Mouse (Mus musculus) midbrain, embryonic 15.5 days (tissue): ENCODE data around the gene Dclk1. TPM values are rescaled to one million over a fixed set of nuclear protein-coding genes. Genes with fewer than 3 reads are reported as not detected.

ENCODE experiments used
- ATAC-seq: fragments of 200-750 bp; cut with Nextera tagmentation; replicated peaks from 2 replicates; pipeline ENCODE4 v1.8.0; 2017; ENCODE audit warnings: moderate TSS enrichment
- H3K27ac ChIP-seq: fragments of 300-500 bp; sonication (generic); 2 replicates; pipeline ENCODE4 v1.5.1; 2015; ENCODE audit warnings: mild to moderate bottlenecking, inconsistent platforms
- H3K27me3 ChIP-seq: fragments of 300-500 bp; sonication (generic); replicated peaks from 2 replicates; pipeline ENCODE4 v1.6.1; 2015; ENCODE audit warnings: inconsistent platforms
- H3K36me3 ChIP-seq: fragments of 300-500 bp; sonication (generic); replicated peaks from 2 replicates; pipeline ENCODE4 v1.6.1; 2015; ENCODE audit warnings: inconsistent platforms
- H3K4me1 ChIP-seq: fragments of 300-500 bp; sonication (generic); 2 replicates; pipeline ENCODE4 v1.6.1; 2015; ENCODE audit warnings: inconsistent platforms
- H3K4me2 ChIP-seq: fragments of 300-500 bp; sonication (generic); 2 replicates; pipeline ENCODE4 v1.6.1; 2015; ENCODE audit warnings: inconsistent platforms, mild to moderate bottlenecking, moderate library complexity
- H3K4me3 ChIP-seq: fragments of 300-500 bp; sonication (generic); 2 replicates; pipeline ENCODE4 v1.5.1; 2015; ENCODE audit warnings: mild to moderate bottlenecking, inconsistent platforms
- H3K9ac ChIP-seq: fragments of 300-500 bp; sonication (generic); 2 replicates; pipeline ENCODE4 v1.6.1; 2015; ENCODE audit warnings: mild to moderate bottlenecking, inconsistent platforms
- H3K9me3 ChIP-seq: fragments of 300-500 bp; sonication (generic); 2 replicates; pipeline ENCODE4 v1.6.1; 2016; ENCODE audit warnings: inconsistent platforms
- WGBS: fragments of 180-500 bp; shearing (Covaris S2); methylation state at CpG from one replicate; pipeline ENCODE4 v1.1.7; 2015; ENCODE audit warnings: mixed read lengths; 5-methylcytosine and 5-hydroxymethylcytosine counted together
- polyA plus RNA-seq: library from polyadenylated mRNA; unstranded; fragments of >200 nt; fragmentation: Nextera tagmentation; extraction: Ambion mirVana; gene quantifications from 2 replicates; pipeline ENCODE4 v1.2.1, GENCODE M21; 2015

The Dclk1 gene
- polyA plus RNA-seq, 1 experiment from 2014 or later = 336 TPM

DNA sequence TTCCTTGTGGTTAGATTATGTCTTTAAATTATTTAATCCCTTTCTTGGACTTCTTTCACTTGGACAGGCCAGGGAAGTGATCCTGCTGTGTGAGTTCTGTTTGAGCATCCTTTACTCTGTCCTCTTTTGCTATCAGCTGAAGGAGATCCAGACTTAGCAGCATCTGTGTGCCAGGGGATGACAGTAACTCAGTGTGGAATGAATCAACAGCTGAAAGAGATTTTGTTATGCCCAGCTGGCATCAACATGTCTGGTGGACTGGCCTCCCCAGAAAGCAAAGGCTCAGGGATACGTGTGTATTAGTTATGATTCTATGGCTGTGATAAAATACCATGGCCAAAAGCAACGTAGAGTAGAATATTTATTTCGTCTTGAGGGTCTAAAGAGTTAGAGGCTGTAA lies 28.2 kb downstream of the Dclk1 start:
- no peak overlapping the region for H3K9ac ChIP-seq
- 81% methylated on average over 3 of the region's 3 CpGs for WGBS
- H3K36me3 ChIP-seq = no peaks in the 10 kb centered on the region
- H3K27ac ChIP-seq = no peak overlapping the region
- H3K4me2 ChIP-seq = no peak overlapping the region
- ATAC-seq = no peak
- no peak overlapping the region for H3K4me3 ChIP-seq
- H3K27me3 ChIP-seq = no peaks in the 10 kb centered on the region
- H3K4me1 ChIP-seq = peaks cover 12% of the 10 kb centered on the region
- no peaks in the 10 kb centered on the region for H3K9me3 ChIP-seq

DNA sequence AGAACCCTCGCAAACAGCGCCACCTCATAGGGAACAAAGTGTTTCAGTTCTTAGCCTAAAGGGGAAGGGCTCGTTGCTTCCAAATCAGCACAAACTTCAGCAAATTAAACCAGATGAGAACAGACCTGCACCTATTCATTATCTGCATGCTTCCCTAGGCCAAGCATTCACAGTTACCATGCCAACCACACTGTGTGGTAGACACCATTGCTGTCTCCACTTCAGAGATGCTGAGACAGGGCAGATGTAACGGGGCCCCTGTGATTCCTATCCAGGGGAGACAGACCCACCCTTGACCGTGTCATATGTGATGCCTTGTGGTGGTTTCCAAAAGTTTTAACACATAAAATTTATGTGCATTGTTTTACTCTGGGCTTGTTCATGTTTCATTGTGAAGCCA lies 28.8 kb downstream of the Dclk1 start:
- Histone ChIP-seq H3K9me3 (no peaks in the 10 kb centered on the region), H3K4me3 (no peak overlapping the region), H3K27ac (no peak overlapping the region), H3K4me1 (peaks cover 12% of the 10 kb centered on the region), H3K9ac (no peak overlapping the region), H3K27me3 (no peaks in the 10 kb centered on the region), H3K4me2 (no peak overlapping the region), H3K36me3 (no peaks in the 10 kb centered on the region)
- 42% methylated on average over 5 of the region's 5 CpGs for WGBS
- peak; percentile 63; the same call in 1 of the 2 replicates for ATAC-seq

DNA sequence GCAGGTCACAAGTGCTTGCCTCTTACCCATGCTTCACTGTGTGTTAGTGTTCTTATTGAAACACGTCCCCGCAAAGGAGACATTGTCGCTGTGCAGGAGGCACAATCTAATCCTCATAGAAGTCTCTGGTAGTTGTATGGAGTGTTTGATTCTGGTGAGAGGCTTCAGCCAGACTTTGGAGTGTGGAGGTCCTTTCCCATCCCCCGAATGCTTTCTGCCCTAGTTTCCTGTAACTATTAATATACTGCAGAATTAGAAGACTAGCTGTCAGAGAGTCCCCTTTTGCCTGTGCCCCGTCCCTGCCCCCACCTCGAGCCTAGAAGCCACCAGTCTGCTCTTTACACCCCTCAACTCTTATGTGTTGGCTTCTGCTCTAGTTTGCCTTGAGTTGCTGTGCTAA lies 30.4 kb downstream of the Dclk1 start:
- Histone ChIP-seq H3K4me3 (no peak overlapping the region), H3K27ac (no peak overlapping the region), H3K9ac (no peak overlapping the region), H3K36me3 (no peaks in the 10 kb centered on the region), H3K9me3 (no peaks in the 10 kb centered on the region), H3K4me1 (peaks cover 16% of the 10 kb centered on the region), H3K4me2 (no peak overlapping the region), H3K27me3 (no peaks in the 10 kb centered on the region)
- no peak for ATAC-seq
- 92% methylated on average over 6 of the region's 6 CpGs for WGBS

DNA sequence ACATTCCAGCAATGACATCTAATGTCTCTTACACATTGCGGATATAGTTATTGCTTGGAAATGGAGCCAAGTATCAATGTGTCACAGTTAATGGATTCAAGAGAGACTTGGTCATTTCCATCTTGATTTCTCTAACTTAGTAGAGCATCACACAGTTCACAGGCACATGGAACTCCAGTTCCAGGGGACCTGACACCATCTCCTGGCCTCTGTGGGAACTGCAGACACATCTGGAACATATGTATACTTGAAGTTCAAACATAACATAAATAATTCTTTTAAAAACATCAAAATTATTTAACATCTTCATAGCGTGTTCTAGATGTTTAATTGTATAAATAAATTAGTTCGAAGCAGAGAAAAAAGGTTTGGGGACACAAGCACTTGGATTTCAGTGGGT lies 34.3 kb downstream of the Dclk1 start:
- Histone ChIP-seq H3K4me2 (no peak overlapping the region), H3K27ac (no peak overlapping the region), H3K36me3 (no peaks in the 10 kb centered on the region), H3K4me1 (peaks cover 19% of the 10 kb centered on the region), H3K9ac (no peak overlapping the region), H3K27me3 (no peaks in the 10 kb centered on the region), H3K9me3 (no peaks in the 10 kb centered on the region), H3K4me3 (no peak overlapping the region)
- 95% methylated on average over 3 of the region's 3 CpGs for WGBS
- ATAC-seq = no peak

DNA sequence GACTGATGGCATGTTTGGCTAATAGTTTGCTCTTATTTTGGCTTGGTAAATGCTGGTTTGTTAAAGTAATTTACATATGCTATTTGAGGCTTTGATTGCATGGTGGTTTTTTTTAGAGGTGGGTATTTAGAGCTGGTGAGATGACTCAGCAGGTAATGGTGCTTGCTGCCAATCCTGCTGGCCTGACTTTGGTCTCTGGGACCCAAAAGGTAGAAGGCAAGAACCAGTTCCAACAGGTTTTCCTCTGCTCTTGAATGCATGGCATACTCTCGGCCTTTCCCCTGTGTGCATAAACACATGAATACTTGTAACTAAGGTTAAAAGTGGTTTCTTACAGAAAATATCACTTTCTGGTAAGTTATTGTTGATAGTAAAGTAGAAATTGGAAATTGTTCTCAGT lies 34.7 kb downstream of the Dclk1 start:
- H3K27me3 ChIP-seq = no peaks in the 10 kb centered on the region
- 91% methylated on average over 1 of the region's 1 CpGs for WGBS

DNA sequence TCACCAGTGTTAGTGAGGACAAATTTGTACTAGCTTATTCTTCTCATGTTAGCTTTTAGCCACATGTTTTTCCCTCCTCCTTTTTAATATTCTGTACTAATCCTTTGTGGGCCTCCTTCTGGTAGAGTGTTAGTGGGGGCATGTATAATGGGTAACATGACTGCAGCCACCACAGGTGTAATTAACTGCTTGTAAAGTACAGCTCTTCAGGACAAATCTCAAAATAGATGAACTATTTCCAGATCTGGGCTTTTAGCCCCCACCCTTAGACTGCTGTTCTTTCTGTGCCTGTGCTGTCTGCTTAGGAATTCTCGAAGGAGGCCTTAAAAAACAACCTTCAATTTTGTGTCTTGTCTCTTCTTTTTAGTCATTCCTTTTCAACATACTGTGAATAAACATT lies 35.7 kb downstream of the Dclk1 start:
- ATAC-seq = no peak
- Histone ChIP-seq H3K9ac (no peak overlapping the region), H3K36me3 (no peaks in the 10 kb centered on the region), H3K4me2 (no peak overlapping the region), H3K4me1 (peaks cover 20% of the 10 kb centered on the region), H3K27me3 (no peaks in the 10 kb centered on the region), H3K9me3 (no peaks in the 10 kb centered on the region), H3K27ac (no peak overlapping the region), H3K4me3 (no peak overlapping the region)
- WGBS = 76% methylated on average over 1 of the region's 1 CpGs

More for the DNA sequence above, 34.7 kb downstream of the Dclk1 start:
- no peak overlapping the region for H3K4me3 ChIP-seq
- H3K4me2 ChIP-seq = no peak overlapping the region
- H3K36me3 ChIP-seq = no peaks in the 10 kb centered on the region
- H3K27ac ChIP-seq = no peak overlapping the region
- H3K9me3 ChIP-seq = no peaks in the 10 kb centered on the region
- no peak overlapping the region for H3K9ac ChIP-seq
- H3K4me1 ChIP-seq = peaks cover 19% of the 10 kb centered on the region
- ATAC-seq = no peak

DNA sequence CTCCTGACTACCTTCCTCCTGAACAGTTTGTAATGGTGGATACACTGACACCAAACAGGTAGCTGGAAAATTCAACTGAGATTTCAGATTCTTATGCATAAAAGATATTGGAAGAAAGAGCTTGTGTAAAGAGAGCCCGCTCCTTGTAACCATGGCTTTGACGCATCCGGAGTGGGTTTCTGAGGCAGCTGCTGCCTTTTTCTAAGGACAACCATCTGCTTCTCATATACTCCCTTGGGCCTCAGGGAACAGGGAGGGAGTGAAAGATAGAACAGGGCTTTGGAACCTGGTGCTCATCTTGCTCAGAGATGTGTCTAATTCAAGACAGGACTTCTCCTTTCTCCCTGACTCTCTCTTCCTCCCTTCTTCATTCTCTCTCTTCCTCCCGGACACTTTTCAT lies 37.8 kb downstream of the Dclk1 start:
- Histone ChIP-seq H3K4me1 (peaks cover 39% of the 10 kb centered on the region), H3K4me3 (no peak overlapping the region), H3K9ac (no peak overlapping the region), H3K4me2 (no peak overlapping the region), H3K9me3 (no peaks in the 10 kb centered on the region), H3K27me3 (no peaks in the 10 kb centered on the region), H3K36me3 (no peaks in the 10 kb centered on the region), H3K27ac (no peak overlapping the region)
- WGBS = 67% methylated on average over 4 of the region's 4 CpGs
- no peak for ATAC-seq

DNA sequence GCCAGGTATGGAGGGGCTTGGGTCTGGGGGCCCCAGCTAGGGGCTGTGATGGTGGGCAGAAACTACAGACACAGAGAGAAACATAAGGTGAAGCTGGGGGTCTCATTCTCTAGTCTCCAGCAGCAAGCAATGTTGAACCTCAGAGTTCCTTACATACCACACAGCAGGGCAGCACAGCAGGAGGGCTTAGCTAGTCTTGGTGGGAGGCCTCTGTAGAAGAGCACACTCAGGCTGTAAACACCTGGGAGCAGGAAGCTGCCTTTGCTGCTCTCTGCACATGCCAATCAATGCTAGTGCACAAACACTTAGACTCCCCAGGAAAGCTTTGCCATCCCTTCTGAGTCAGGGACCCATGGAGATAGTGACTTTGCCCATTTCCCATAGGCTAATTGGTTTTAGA lies 38.3 kb downstream of the Dclk1 start:
- Histone ChIP-seq H3K4me1 (peaks cover 45% of the 10 kb centered on the region), H3K27ac (no peak overlapping the region), H3K9me3 (no peaks in the 10 kb centered on the region), H3K36me3 (no peaks in the 10 kb centered on the region), H3K4me3 (no peak overlapping the region), H3K27me3 (no peaks in the 10 kb centered on the region), H3K4me2 (no peak overlapping the region), H3K9ac (no peak overlapping the region)
- no peak for ATAC-seq

DNA sequence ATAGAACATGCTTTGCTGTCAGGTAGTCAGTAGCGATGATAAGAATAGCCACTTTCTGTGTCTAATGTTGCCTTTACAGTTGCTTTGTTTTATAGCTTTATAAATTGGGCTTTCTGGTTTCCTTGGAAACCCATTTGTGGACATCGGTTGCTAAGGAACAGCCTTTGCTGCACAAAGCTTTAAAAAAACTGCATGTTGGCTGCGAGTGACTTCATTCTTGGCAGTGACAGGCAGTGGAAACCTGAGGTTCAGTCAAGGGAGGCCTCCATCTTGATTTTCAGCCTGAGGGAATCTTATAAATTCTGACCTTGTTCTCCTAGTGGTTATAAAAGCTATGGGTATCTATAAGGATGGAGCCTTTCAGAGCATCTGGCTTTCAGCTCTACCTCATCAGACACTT lies 42.1 kb downstream of the Dclk1 start:
- Histone ChIP-seq H3K27ac (peak overlapping the region; percentile 81), H3K9ac (no peak overlapping the region), H3K27me3 (no peaks in the 10 kb centered on the region), H3K4me1 (peaks cover 36% of the 10 kb centered on the region), H3K4me3 (no peak overlapping the region), H3K36me3 (no peaks in the 10 kb centered on the region), H3K4me2 (peak overlapping the region; percentile 23), H3K9me3 (no peaks in the 10 kb centered on the region)
- WGBS = 8% methylated on average over 3 of the region's 3 CpGs
- ATAC-seq = peak; percentile 83

DNA sequence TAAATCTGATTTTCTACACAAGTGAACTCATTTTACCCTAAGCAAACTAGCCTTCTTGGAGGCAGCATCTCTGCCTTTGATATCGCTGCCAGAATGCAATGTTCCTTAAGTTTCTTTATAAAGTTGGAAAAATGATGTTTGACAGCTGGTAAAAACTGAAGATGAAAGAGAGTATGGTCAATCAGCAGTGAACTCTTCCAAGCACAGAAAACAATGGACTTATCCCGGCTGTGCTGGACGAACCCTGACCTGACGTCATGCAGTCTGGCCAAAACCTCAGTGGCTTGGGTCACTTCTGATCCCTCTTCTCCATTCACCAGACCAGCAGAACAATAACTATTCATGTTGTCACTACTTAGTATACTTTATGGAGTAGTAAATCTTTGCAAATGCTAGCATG lies 46.6 kb downstream of the Dclk1 start:
- no peak for ATAC-seq
- H3K9me3 ChIP-seq = no peaks in the 10 kb centered on the region
- H3K4me1 ChIP-seq = peaks cover 26% of the 10 kb centered on the region
- H3K4me2 ChIP-seq = no peak overlapping the region
- no peak overlapping the region for H3K27ac ChIP-seq
- no peak overlapping the region for H3K9ac ChIP-seq
- H3K4me3 ChIP-seq = no peak overlapping the region
- H3K36me3 ChIP-seq = no peaks in the 10 kb centered on the region
- H3K27me3 ChIP-seq = no peaks in the 10 kb centered on the region
- WGBS = 36% methylated on average over 4 of the region's 4 CpGs

DNA sequence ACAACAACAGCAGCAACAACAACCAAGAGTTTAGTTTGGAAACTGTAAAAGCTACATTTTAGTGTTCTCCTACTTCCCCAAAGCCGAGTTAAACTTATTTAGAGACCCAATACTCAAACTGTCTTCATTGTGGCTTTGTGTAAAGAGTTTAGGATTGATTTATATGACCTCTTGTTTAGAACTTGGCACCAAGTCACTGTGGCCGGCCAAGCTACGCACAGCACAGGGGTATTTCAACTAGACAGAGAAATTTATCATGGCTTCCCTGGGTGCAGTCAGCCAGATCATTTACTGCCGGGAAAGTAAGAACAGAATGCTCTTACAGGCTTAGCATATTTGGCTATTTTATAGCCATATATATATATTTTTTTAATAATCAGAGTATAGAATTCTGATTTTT lies 49.8 kb downstream of the Dclk1 start:
- no peak overlapping the region for H3K4me3 ChIP-seq
- no peak for ATAC-seq
- 76% methylated on average over 4 of the region's 4 CpGs for WGBS

DNA sequence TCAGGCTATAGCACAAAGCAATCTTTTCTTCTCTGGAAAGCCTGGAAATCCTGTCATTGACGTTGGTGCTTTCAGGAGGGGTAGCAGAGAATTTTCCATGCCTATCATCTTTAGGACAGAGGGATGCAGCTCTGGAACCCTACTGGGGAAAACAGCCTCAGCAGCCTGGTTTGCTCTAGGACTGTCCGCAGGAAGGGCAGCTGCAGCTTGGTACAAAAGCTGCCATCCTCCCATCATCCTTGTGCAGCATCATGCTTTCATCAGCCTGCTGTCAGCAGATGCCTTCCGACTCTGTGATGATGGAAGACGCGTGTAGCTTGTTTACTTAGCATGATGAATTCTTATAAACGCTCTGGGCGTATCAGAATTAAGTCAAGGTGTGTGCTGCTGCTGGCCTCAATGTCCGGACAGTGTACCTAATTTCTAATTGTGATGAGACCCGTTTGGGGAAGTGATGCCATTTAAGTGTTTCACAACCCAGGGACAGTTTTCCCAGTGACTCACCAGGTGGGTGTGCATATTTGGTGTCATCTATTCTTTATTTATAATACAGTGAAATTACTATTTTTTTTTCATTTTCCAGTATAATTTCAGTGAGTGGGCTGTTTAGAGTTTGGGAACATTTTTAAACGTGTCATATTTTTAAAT lies 50.7 kb downstream of the Dclk1 start:
- 0 out of 2 replicates have a peak, but pooled peaks cover 8% of the 10 kb centered on the region for H3K4me1 ChIP-seq
- H3K36me3 ChIP-seq = no peaks in the 10 kb centered on the region
- H3K4me2 ChIP-seq = no peak overlapping the region
- no peaks in the 10 kb centered on the region for H3K9me3 ChIP-seq
- H3K9ac ChIP-seq = no peak overlapping the region
- ATAC-seq = 0 out of 2 replicates have a peak, but pooled peaks have one; percentile 21
- H3K27me3 ChIP-seq = no peaks in the 10 kb centered on the region
- H3K27ac ChIP-seq = peak overlapping the region; percentile 28; the same call in 1 of the 2 replicates
- no peak overlapping the region for H3K4me3 ChIP-seq
- 57% methylated on average over 10 of the region's 10 CpGs for WGBS

More for the DNA sequence above, 49.8 kb downstream of the Dclk1 start:
- H3K27me3 ChIP-seq = no peaks in the 10 kb centered on the region
- H3K4me1 ChIP-seq = 0 out of 2 replicates have a peak, but pooled peaks cover 8% of the 10 kb centered on the region
- no peak overlapping the region for H3K4me2 ChIP-seq
- no peaks in the 10 kb centered on the region for H3K9me3 ChIP-seq
- no peak overlapping the region for H3K9ac ChIP-seq
- H3K27ac ChIP-seq = no peak overlapping the region
- no peaks in the 10 kb centered on the region for H3K36me3 ChIP-seq

DNA sequence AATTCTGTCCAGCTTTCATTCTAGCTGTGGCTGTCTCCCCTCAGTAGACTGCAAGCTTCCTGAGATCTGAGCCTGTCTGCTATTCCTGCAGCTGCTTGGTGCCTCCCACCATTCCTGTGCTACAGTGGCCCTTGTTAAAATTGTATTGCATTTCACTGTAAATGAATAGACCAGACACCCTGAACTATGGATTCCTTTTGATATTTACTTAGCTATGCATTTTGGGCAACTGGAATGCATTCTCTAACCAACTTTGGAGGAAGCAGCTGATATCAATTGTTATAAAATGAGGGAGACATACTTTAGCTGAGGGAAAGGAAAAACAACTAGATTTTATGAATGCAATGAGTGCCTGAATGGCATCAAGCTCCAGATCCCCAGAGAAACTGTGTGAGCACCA lies 63.5 kb downstream of the Dclk1 start:
- Histone ChIP-seq H3K9ac (no peak overlapping the region), H3K4me1 (peaks cover 12% of the 10 kb centered on the region), H3K27ac (0 out of 2 replicates have a peak overlapping the region, but pooled peaks have one; percentile 18), H3K27me3 (no peaks in the 10 kb centered on the region), H3K36me3 (no peaks in the 10 kb centered on the region), H3K4me3 (no peak overlapping the region), H3K9me3 (no peaks in the 10 kb centered on the region), H3K4me2 (no peak overlapping the region)
- ATAC-seq = no peak
